Mouse (Mus musculus) hindbrain, postnatal 0 days (tissue): ENCODE data around the gene Rps8. TPM values are rescaled to one million over a fixed set of nuclear protein-coding genes. Genes with fewer than 3 reads are reported as not detected.

Experiments used
- ATAC-seq: fragments of 200-750 bp; cut with Nextera tagmentation; 2 replicates; pipeline ENCODE4 v1.8.0; 2017; ENCODE audit warnings: mild to moderate bottlenecking, moderate TSS enrichment, moderate library complexity
- DNase-seq: peaks from one replicate; pipeline ENCODE4 v3.0.0-alpha.2; 2015; ENCODE audit warnings: low spot score
- H3K27ac ChIP-seq: fragments of 300-500 bp; sonication (generic); 2 replicates; pipeline ENCODE4 v1.5.1; 2014; ENCODE audit warnings: mild to moderate bottlenecking
- H3K27me3 ChIP-seq: fragments of 300-500 bp; sonication (generic); 2 replicates; pipeline ENCODE4 v1.6.1; 2014; ENCODE audit warnings: low read length, mixed read lengths; ENCODE audit not compliant: insufficient read depth
- H3K36me3 ChIP-seq: fragments of 300-500 bp; sonication (generic); 2 replicates; pipeline ENCODE4 v1.6.1; 2014; ENCODE audit warnings: low read length, mixed read lengths; ENCODE audit not compliant: insufficient read depth
- H3K4me1 ChIP-seq: fragments of 300-500 bp; sonication (generic); 2 replicates; pipeline ENCODE4 v1.6.1; 2014; ENCODE audit warnings: antibody characterized with exemption, low read length, mixed read lengths; ENCODE audit not compliant: insufficient read depth
- H3K4me2 ChIP-seq: fragments of 300-500 bp; sonication (generic); 2 replicates; pipeline ENCODE4 v1.6.1; 2014; ENCODE audit warnings: low read depth, mild to moderate bottlenecking, low read length, moderate library complexity, mixed read lengths
- H3K4me3 ChIP-seq: fragments of 300-500 bp; sonication (generic); 2 replicates; pipeline ENCODE4 v1.5.1; 2014; ENCODE audit warnings: low read length
- H3K9ac ChIP-seq: fragments of 300-500 bp; sonication (generic); replicated peaks from 2 replicates; pipeline ENCODE4 v1.6.1; 2014; ENCODE audit warnings: mild to moderate bottlenecking, low read length, moderate library complexity, mixed read lengths
- H3K9me3 ChIP-seq: fragments of 300-500 bp; sonication (generic); 2 replicates; pipeline ENCODE4 v1.6.1; 2016; ENCODE audit warnings: low read length, mixed read lengths
- CTCF ChIP-seq: IDR thresholded peaks from 2 replicates; pipeline ENCODE4 v1.5.1; 2016; ENCODE audit warnings: antibody characterized with exemption, control low read depth, low read depth
- WGBS: fragments of 180-500 bp; shearing (Covaris S2); extraction: QIAGEN DNeasy Blood & Tissue Kit; methylation state at CpG from one replicate; pipeline ENCODE4 v1.1.7; 2014; 5-methylcytosine and 5-hydroxymethylcytosine counted together
- polyA plus RNA-seq: library from polyadenylated mRNA; unstranded; fragments of >200 nt; fragmentation: Nextera tagmentation; extraction: Ambion mirVana; gene quantifications from 2 replicates; pipeline ENCODE4 v1.2.1, GENCODE M21; 2015
- total RNA-seq: library from RNA; depleted of rRNA; stranded (reverse); fragments of >200 nt; gene quantifications from 2 replicates; pipeline ENCODE4 v1.2.3, GENCODE M21; 2014

Rps8 gene
- total and polyA plus RNA-seq, 2 experiments from 2014 or later = 470 to 523 TPM

- under 1% methylated on average over 69 of the region's 69 CpGs for WGBS
- Histone ChIP-seq H3K9me3 (no peaks in the 10 kb centered on the region), H3K4me1 (peaks cover 7% of the 10 kb centered on the region), H3K36me3 (no peaks in the 10 kb centered on the region), H3K4me2 (peak overlapping the region; percentile 98), H3K9ac (peak overlapping the region; percentile 69), H3K27me3 (no peaks in the 10 kb centered on the region), H3K4me3 (peak overlapping the region; percentile 61), H3K27ac (peak overlapping the region; percentile 92)
- ATAC-seq (peak; percentile 96), DNase-seq (peak; percentile 97)
- TF ChIP-seq CTCF = peak; percentile 91
These were observed 35.3 kb downstream of the Rps8 start for GRCm38 (mm10) chr4:117120445-117121414.

GRCm38 (mm10) chr4:117120052-117120444, 36.0 kb downstream of the Rps8 start:
- Histone ChIP-seq H3K36me3 (peaks cover 1% of the 10 kb centered on the region; the same call in 1 of the 2 replicates), H3K9me3 (no peaks in the 10 kb centered on the region), H3K27ac (peak overlapping the region; percentile 92), H3K4me3 (peak overlapping the region; percentile 61), H3K4me1 (peaks cover 2% of the 10 kb centered on the region), H3K9ac (peak overlapping the region; percentile 69), H3K27me3 (no peaks in the 10 kb centered on the region), H3K4me2 (peak overlapping the region; percentile 98)
- ATAC-seq (no peak), DNase-seq (no peak)
- TF ChIP-seq CTCF = no peak
- 4% methylated on average over 10 of the region's 10 CpGs for WGBS

GRCm38 (mm10) chr4:117119636-117120035, 36.4 kb downstream of the Rps8 start:
- peak overlapping the region; percentile 98 for H3K4me2 ChIP-seq
- peak overlapping the region; percentile 69 for H3K9ac ChIP-seq
- ATAC-seq = no peak
- no peaks in the 10 kb centered on the region for H3K4me1 ChIP-seq
- peak overlapping the region; percentile 92 for H3K27ac ChIP-seq
- H3K36me3 ChIP-seq = peaks cover 5% of the 10 kb centered on the region; the same call in 1 of the 2 replicates
- 80% methylated on average over 5 of the region's 5 CpGs for WGBS
- no peaks in the 10 kb centered on the region for H3K27me3 ChIP-seq
- peak overlapping the region; percentile 61 for H3K4me3 ChIP-seq
- no peaks in the 10 kb centered on the region for H3K9me3 ChIP-seq
- no peak for TF ChIP-seq CTCF
- DNase-seq = no peak

- no peak for TF ChIP-seq CTCF
- no peak overlapping the region for H3K27ac ChIP-seq
- H3K4me2 ChIP-seq = no peak overlapping the region
- H3K4me1 ChIP-seq = no peaks in the 10 kb centered on the region
- H3K4me3 ChIP-seq = no peak overlapping the region
- H3K36me3 ChIP-seq = peaks cover 6% of the 10 kb centered on the region; the same call in 1 of the 2 replicates
- no peak overlapping the region for H3K9ac ChIP-seq
- H3K27me3 ChIP-seq = no peaks in the 10 kb centered on the region
- 93% methylated on average over 7 of the region's 7 CpGs for WGBS
- ATAC-seq (no peak), DNase-seq (no peak)
- no peaks in the 10 kb centered on the region for H3K9me3 ChIP-seq
These were observed 38.1 kb downstream of the Rps8 start for GRCm38 (mm10) chr4:117117931-117118330.

GRCm38 (mm10) chr4:117115592-117115991, 40.5 kb downstream of the Rps8 start:
- WGBS = 88% methylated on average over 5 of the region's 5 CpGs

GRCm38 (mm10) chr4:117113237-117113636, 42.8 kb downstream of the Rps8 start:
- DNase-seq (no peak), ATAC-seq (no peak)
- H3K4me2 ChIP-seq = no peak overlapping the region
- WGBS = 71% methylated on average over 1 of the region's 1 CpGs
- TF ChIP-seq CTCF = no peak; the same call in 1 of the 2 replicates
- no peak overlapping the region for H3K27ac ChIP-seq
- H3K27me3 ChIP-seq = no peaks in the 10 kb centered on the region
- H3K9me3 ChIP-seq = no peaks in the 10 kb centered on the region
- H3K4me1 ChIP-seq = no peaks in the 10 kb centered on the region
- H3K4me3 ChIP-seq = no peak overlapping the region
- H3K9ac ChIP-seq = no peak overlapping the region
- H3K36me3 ChIP-seq = peaks cover 36% of the 10 kb centered on the region

More at GRCm38 (mm10) chr4:117115592-117115991, 40.5 kb downstream of the Rps8 start:
- no peak overlapping the region for H3K9ac ChIP-seq
- DNase-seq (no peak), ATAC-seq (no peak)
- no peak overlapping the region for H3K4me2 ChIP-seq
- TF ChIP-seq CTCF = no peak
- no peaks in the 10 kb centered on the region for H3K27me3 ChIP-seq
- H3K36me3 ChIP-seq = peaks cover 13% of the 10 kb centered on the region
- H3K4me1 ChIP-seq = no peaks in the 10 kb centered on the region
- H3K4me3 ChIP-seq = no peak overlapping the region
- H3K27ac ChIP-seq = no peak overlapping the region
- no peaks in the 10 kb centered on the region for H3K9me3 ChIP-seq
